Mouse (Mus musculus) liver, embryonic 14.5 days (tissue): ENCODE measurements around the gene Mepe. TPM values are rescaled to one million over a fixed set of nuclear protein-coding genes. Genes with fewer than 3 reads are reported as not detected.

Source experiments
- ATAC-seq: fragments of 200-750 bp; cut with Nextera tagmentation; 2 replicates; pipeline ENCODE4 v1.8.0; 2017; ENCODE audit warnings: moderate number of reproducible peaks, mild to moderate bottlenecking, moderate library complexity; ENCODE audit not compliant: insufficient read depth
- DNase-seq, 3 experiments: peaks; one replicate each; pipeline ENCODE4 v3.0.0-alpha.2; 2012 to 2013; ENCODE audit warnings: low read depth in 3 of 3, low spot score in 3 of 3
- H3K27ac ChIP-seq: fragments of 300-500 bp; sonication (generic); 2 replicates; pipeline ENCODE4 v1.5.1; 2014; ENCODE audit warnings: moderate library complexity, mild to moderate bottlenecking, control low read depth, inconsistent platforms
- H3K27me3 ChIP-seq: fragments of 300-500 bp; sonication (generic); 2 replicates; pipeline ENCODE4 v1.6.1; 2014; ENCODE audit warnings: mild to moderate bottlenecking, low read length, moderate library complexity; ENCODE audit not compliant: control insufficient read depth, insufficient read depth
- H3K36me3 ChIP-seq: fragments of 300-500 bp; sonication (generic); replicated peaks from 2 replicates; pipeline ENCODE4 v1.6.1; 2014; ENCODE audit warnings: low read depth; ENCODE audit not compliant: control insufficient read depth, insufficient read depth
- H3K4me1 ChIP-seq, 2 experiments: fragments of 200-500 bp in 1 of 2; fragments of 300-500 bp in 1 of 2; sonication (generic) in 1 of 2; replicated peaks; 2 replicates each; pipeline ENCODE4 v1.6.1; 2012 to 2014; ENCODE audit warnings: antibody characterized with exemption in 1 of 2, inconsistent platforms in 1 of 2, low read length in 1 of 2; ENCODE audit not compliant: control insufficient read depth in 2 of 2, insufficient read depth in 2 of 2
- H3K4me2 ChIP-seq: fragments of 300-500 bp; sonication (generic); 2 replicates; pipeline ENCODE4 v1.6.1; 2014; ENCODE audit warnings: low read depth, mild to moderate bottlenecking, control low read depth, moderate library complexity
- H3K4me3 ChIP-seq, 2 experiments: fragments of 200-500 bp in 1 of 2; fragments of 300-500 bp in 1 of 2; sonication (generic) in 1 of 2; 2 replicates each; pipeline ENCODE4 v1.5.1; 2012 to 2014; ENCODE audit warnings: low read depth in 2 of 2, low read length in 2 of 2, mild to moderate bottlenecking in 2 of 2, control low read depth in 1 of 2, inconsistent platforms in 1 of 2, moderate library complexity in 1 of 2; ENCODE audit not compliant: insufficient read depth in 1 of 2
- H3K9ac ChIP-seq: fragments of 300-500 bp; sonication (generic); replicated peaks from 2 replicates; pipeline ENCODE4 v1.6.1; 2014; ENCODE audit warnings: mild to moderate bottlenecking, control low read depth, moderate library complexity
- H3K9me3 ChIP-seq: fragments of 300-500 bp; sonication (generic); 2 replicates; pipeline ENCODE4 v1.6.1; 2016; ENCODE audit warnings: low read length, mixed read lengths; ENCODE audit not compliant: control insufficient read depth
- CTCF ChIP-seq: IDR thresholded peaks from 2 replicates; pipeline ENCODE4 v1.5.1; 2016; ENCODE audit warnings: antibody characterized with exemption, low read depth, control low read depth
- EP300 ChIP-seq: IDR thresholded peaks from 2 replicates; pipeline ENCODE4 v1.6.1; 2016; ENCODE audit warnings: antibody characterized with exemption, low read depth
- WGBS: fragments of 180-500 bp; shearing (Covaris S2); extraction: QIAGEN DNeasy Blood & Tissue Kit; methylation state at CpG from one replicate; pipeline ENCODE4 v1.1.7; 2014; ENCODE audit not compliant: insufficient replicate concordance; 5-methylcytosine and 5-hydroxymethylcytosine counted together
- microRNA-seq: library from miRNA; unstranded; fragments of <30 nt; microRNA quantifications from one replicate; pipeline ENCODE4, GENCODE M21; 2016
- polyA plus RNA-seq, 2 experiments: library from polyadenylated mRNA; depleted of rRNA in 1 of 2; stranded (reverse) in 1 of 2; unstranded in 1 of 2; fragments of >200 nt; fragmentation: Nextera tagmentation in 1 of 2; extraction: Ambion mirVana in 1 of 2; gene quantifications; 2 replicates each; pipeline versions ENCODE4 v1.2.1 to v1.2.3; 2012 to 2014

The Mepe gene
- polyA plus RNA-seq, 2 experiments, result not detected

DNA sequence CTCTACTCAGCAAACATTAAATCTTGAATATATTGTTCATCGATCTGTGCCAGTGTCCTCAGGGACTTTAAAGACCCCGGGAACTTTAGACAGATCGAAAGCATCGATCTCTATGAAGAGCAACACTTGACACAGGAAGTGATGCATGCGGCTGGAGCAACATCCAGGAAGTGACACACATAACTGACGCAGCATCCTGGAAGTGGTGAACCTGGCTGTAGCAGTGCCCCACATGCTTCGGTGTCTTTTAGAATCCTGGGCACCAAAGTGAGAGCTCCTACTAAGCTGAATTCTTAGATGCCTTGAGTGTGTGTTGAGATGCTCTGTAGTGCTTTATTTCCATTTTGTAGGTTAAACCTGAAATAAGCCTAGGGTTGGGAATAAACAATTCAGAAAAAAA lies 59.4 kb downstream of the Mepe start:
- no peak overlapping the region for H3K27ac ChIP-seq
- WGBS, result 59% methylated on average over 7 of the region's 7 CpGs
- no peak overlapping the region for H3K4me2 ChIP-seq
- no peaks in the 10 kb centered on the region for H3K4me1 ChIP-seq
- H3K9me3 ChIP-seq, result no peaks in the 10 kb centered on the region
- no peaks in the 10 kb centered on the region for H3K36me3 ChIP-seq
- ATAC-seq (no peak), DNase-seq (no peak)
- H3K4me3 ChIP-seq, result no peak overlapping the region
- TF ChIP-seq EP300 (no peak), CTCF (no peak)
- no peak overlapping the region for H3K9ac ChIP-seq
- no peaks in the 10 kb centered on the region for H3K27me3 ChIP-seq

DNA sequence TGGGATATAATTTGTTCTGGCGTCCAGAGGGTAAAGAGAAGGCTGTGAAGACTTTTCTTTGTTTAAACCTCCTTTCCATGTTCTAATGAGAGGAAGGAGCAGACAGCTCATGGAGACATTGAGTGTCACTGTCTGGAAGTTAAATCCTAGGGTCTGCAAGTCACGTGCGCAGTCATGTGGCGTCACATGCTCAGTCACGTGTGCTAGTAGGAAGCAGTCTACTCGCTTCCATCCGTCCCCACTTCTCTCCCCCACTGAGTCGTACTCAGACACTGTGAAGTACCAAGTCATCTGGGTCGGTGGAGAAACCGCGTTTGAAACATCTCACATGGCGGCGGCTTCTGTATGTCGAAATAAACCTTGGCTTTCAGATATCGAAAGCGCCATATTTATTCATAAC lies 60.4 kb downstream of the Mepe start:
- ATAC-seq, result no peak
- no peak overlapping the region for H3K4me3 ChIP-seq
- H3K27ac ChIP-seq, result no peak overlapping the region
- H3K4me2 ChIP-seq, result no peak overlapping the region
- no peaks in the 10 kb centered on the region for H3K27me3 ChIP-seq
- H3K9ac ChIP-seq, result no peak overlapping the region
- H3K9me3 ChIP-seq, result no peaks in the 10 kb centered on the region
- WGBS, result 76% methylated on average over 16 of the region's 16 CpGs
- no peaks in the 10 kb centered on the region for H3K4me1 ChIP-seq
- H3K36me3 ChIP-seq, result no peaks in the 10 kb centered on the region
- no peak for DNase-seq
- TF ChIP-seq CTCF (no peak), EP300 (no peak)

- Histone ChIP-seq H3K27ac (no peak overlapping the region), H3K9ac (no peak overlapping the region), H3K36me3 (no peaks in the 10 kb centered on the region), H3K9me3 (no peaks in the 10 kb centered on the region), H3K4me1 (no peaks in the 10 kb centered on the region), H3K27me3 (no peaks in the 10 kb centered on the region), H3K4me2 (no peak overlapping the region), H3K4me3 (no peak overlapping the region)
- TF ChIP-seq CTCF (no peak), EP300 (no peak)
- no peak for ATAC-seq
- 59% methylated on average over 5 of the region's 5 CpGs for WGBS
- DNase-seq, result no peak
These were observed 61.8 kb downstream of the Mepe start for GRCm38 (mm10) chr5:104386908-104387307.

Small RNAs within 50 kb of the gene (microRNA-seq; reads per million reads assigned to microRNA genes)
- gene Gm23616, result not detected

Other genes starting within 250 kb of the Mepe start
- not detected in 2 replicates for gene Gm17660, start 247.7 kb upstream of the Mepe start, polyA plus RNA-seq (2012; rRNA removed)
- not detected in 2 replicates for gene Gm17660, start 247.7 kb upstream of the Mepe start, polyA plus RNA-seq (2014; fragmentation: Nextera tagmentation; extraction: Ambion mirVana)
- 0.81 and 1.4 TPM in 2 replicates for gene Sparcl1, start 211.6 kb upstream of the Mepe start, polyA plus RNA-seq (2012; rRNA removed)
- 1.0 and 1.2 TPM in 2 replicates for gene Sparcl1, start 211.6 kb upstream of the Mepe start, polyA plus RNA-seq (2014; fragmentation: Nextera tagmentation; extraction: Ambion mirVana)
- not detected in 2 replicates for gene Dspp, start 154.6 kb upstream of the Mepe start, polyA plus RNA-seq (2012; rRNA removed)
- gene Dspp, start 154.6 kb upstream of the Mepe start, polyA plus RNA-seq (2014; fragmentation: Nextera tagmentation; extraction: Ambion mirVana), result not detected in 2 replicates
- gene Dmp1, start 122.7 kb upstream of the Mepe start, polyA plus RNA-seq (2012; rRNA removed), result not detected in 2 replicates
- gene Dmp1, start 122.7 kb upstream of the Mepe start, polyA plus RNA-seq (2014; fragmentation: Nextera tagmentation; extraction: Ambion mirVana), result not detected in 2 replicates
- 0.02 TPM in 1 of 2 replicates, not detected in the other for gene Ibsp, start 26.2 kb upstream of the Mepe start, polyA plus RNA-seq (2012; rRNA removed)
- 0.08 TPM in 1 of 2 replicates, not detected in the other for gene Ibsp, start 26.2 kb upstream of the Mepe start, polyA plus RNA-seq (2014; fragmentation: Nextera tagmentation; extraction: Ambion mirVana)
- gene Spp1, start 109.8 kb downstream of the Mepe start, polyA plus RNA-seq (2012; rRNA removed), result 2.2 and 3.8 TPM in 2 replicates
- 5.6 and 6.5 TPM in 2 replicates for gene Spp1, start 109.8 kb downstream of the Mepe start, polyA plus RNA-seq (2014; fragmentation: Nextera tagmentation; extraction: Ambion mirVana)
- 1.8 and 2.4 TPM in 2 replicates for gene Pkd2, start 134.1 kb downstream of the Mepe start, polyA plus RNA-seq (2012; rRNA removed)
- gene Pkd2, start 134.1 kb downstream of the Mepe start, polyA plus RNA-seq (2014; fragmentation: Nextera tagmentation; extraction: Ambion mirVana), result 0.90 and 1.4 TPM in 2 replicates
- 0.26 and 0.81 TPM in 2 replicates for gene BC005561, start 183.0 kb downstream of the Mepe start, polyA plus RNA-seq (2012; rRNA removed)
- 1.8 and 2.2 TPM in 2 replicates for gene BC005561, start 183.0 kb downstream of the Mepe start, polyA plus RNA-seq (2014; fragmentation: Nextera tagmentation; extraction: Ambion mirVana)